In genomic region chr9:118404867-118405266, GRCm38 (mm10) we compare ENCODE assay signal across 25 mouse cellular contexts.
"Had no signal": no experiment of that assay in that cellular context is flagged by ENCODE, and none has a peak within 500 bp of the region (broad histone marks: within the 10 kb centered on the region; RNA-seq: fewer than 3 reads in every experiment).

No protein-coding gene starts in this region.

- H3K36me3 ChIP-seq: kidney, embryonic 15.5 days; midbrain, embryonic 10.5 days; midbrain, embryonic 13.5 days; neural tube, embryonic 12.5 days; neural tube, embryonic 15.5 days had no signal

- H3K9ac ChIP-seq: kidney, embryonic 15.5 days; liver, embryonic 14.5 days; liver, postnatal 0 days; lung, embryonic 14.5 days; midbrain, embryonic 13.5 days; neural tube, embryonic 12.5 days; neural tube, embryonic 15.5 days had no signal

- ATAC-seq: liver, postnatal 0 days; lung, postnatal 0 days; midbrain, embryonic 13.5 days; midbrain, embryonic 16.5 days had no signal

- H3K4me3 ChIP-seq: kidney, embryonic 15.5 days; left cerebral cortex, adult 2 months; megakaryocyte, embryonic 14.5 days; midbrain, embryonic 10.5 days; midbrain, embryonic 13.5 days; myocyte; neural tube, embryonic 12.5 days; neural tube, embryonic 15.5 days had no signal

- H3K9me3 ChIP-seq: kidney, embryonic 15.5 days; midbrain, embryonic 10.5 days; midbrain, embryonic 13.5 days; neural tube, embryonic 12.5 days; neural tube, embryonic 15.5 days had no signal

- H3K27me3 ChIP-seq: kidney, embryonic 15.5 days; midbrain, embryonic 13.5 days; neural tube, embryonic 12.5 days; neural tube, embryonic 15.5 days had no signal

- DNase-seq: kidney, adult 11 months; kidney, adult 8-10 months; kidney, postnatal 10 days; kidney, postnatal 36 days; layer of hippocampus, postnatal 36 days; liver, postnatal 0 days; lung, embryonic 14.5 days; right cerebral cortex, adult 18-20 months; right cerebral cortex, postnatal 14 days; right cerebral cortex, postnatal 4 days; thymus, adult 18-20 months; thymus, postnatal 14 days had no signal

- H3K4me2 ChIP-seq: kidney, embryonic 15.5 days; liver, embryonic 11.5 days; lung, embryonic 14.5 days; midbrain, embryonic 13.5 days; neural tube, embryonic 12.5 days; neural tube, embryonic 15.5 days had no signal

- H3K27ac ChIP-seq: kidney, embryonic 15.5 days; left cerebral cortex, adult 2 months; liver, embryonic 14.5 days; macrophage; midbrain, embryonic 10.5 days; midbrain, embryonic 13.5 days; neural tube, embryonic 12.5 days; neural tube, embryonic 15.5 days had no signal

- H3K4me1 ChIP-seq: kidney, embryonic 15.5 days; midbrain, embryonic 10.5 days; midbrain, embryonic 13.5 days; neural tube, embryonic 12.5 days; neural tube, embryonic 15.5 days had no signal
